Mouse (Mus musculus): ENCODE data around the gene Ifna7.
"Not testable (repeated sequence)": the region's sequence is repeated elsewhere in the genome, so short reads cannot be mapped to it uniquely, and the experiment has no call there.

DNA sequence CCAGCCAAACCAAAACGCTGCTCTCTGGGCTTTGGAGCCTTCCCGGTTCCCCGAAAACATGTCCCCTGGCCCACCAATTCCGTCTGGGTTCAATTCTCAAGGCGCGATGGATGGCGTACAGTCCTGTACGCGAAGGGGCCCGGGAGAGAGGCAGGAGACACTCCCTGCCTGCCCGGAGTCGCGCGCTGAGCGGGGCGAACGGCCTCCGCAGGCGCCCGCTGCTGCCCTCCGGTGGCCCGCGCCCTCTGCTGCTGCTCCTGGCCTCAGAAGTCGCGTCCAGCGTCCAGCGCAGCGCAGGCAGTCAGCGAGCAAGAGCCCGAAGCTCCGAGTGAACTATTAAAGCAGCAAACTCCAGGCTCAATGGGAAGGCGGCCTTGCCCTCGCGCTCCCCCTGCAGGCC lies 10.3 kb upstream of the Ifna7 start:
- not testable (repeated sequence) for TF ChIP-seq CTCF (IDR thresholded peaks at IDR 0.05; ENCODE audit: low read depth, low read length); POLR2A (IDR thresholded peaks at IDR 0.05; ENCODE audit: insufficient read depth, low read length)

Data from ES-Bruce4 (cell line).